Mouse (Mus musculus) urinary bladder, adult 2 months (tissue): ENCODE measurements around the gene Fbxo46. TPM values are rescaled to one million over a fixed set of nuclear protein-coding genes. Genes with fewer than 3 reads are reported as not detected.
"Not testable (repeated sequence)": the region's sequence is repeated elsewhere in the genome, so short reads cannot be mapped to it uniquely, and the experiment has no call there.

ENCODE experiments used
- DNase-seq: peaks from one replicate; pipeline ENCODE4 v3.0.0; 2022; ENCODE audit warnings: low spot score
- polyA plus RNA-seq: library from polyadenylated mRNA; depleted of rRNA; stranded (reverse); fragments of >200 nt; gene quantifications from 2 replicates; pipeline ENCODE4 v1.2.3, GENCODE M21; 2012; rRNA removed

The Fbxo46 gene
- 7.2 and 7.7 TPM in 2 replicates for polyA plus RNA-seq

GRCm38 (mm10) chr7:19119631-19120429 lies at the start of gene Fbxo46:
Gene Fbxo46 (plus strand): TSS chr7:19119859.
- DNase-seq, result peak; percentile 81

DNA sequence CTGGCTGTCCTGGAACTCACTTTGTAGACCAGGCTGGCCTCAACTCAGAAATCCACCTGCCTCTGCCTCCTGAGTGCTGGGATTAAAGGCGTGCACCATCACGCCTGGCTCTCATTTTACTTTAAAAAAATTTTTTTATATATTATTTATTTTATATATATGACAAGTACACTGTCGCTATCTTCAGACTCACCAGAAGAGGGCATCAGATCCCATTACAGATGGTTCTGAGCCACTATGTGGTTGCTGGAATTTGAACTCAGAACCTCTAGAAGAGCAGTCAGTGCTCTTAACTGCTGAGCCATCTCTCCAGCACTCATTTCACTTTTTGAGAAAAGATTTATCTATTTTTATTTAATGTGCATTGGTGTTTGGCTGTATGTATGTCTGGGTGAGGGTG lies 48.6 kb upstream of the Fbxo46 start:
- not testable (repeated sequence) for DNase-seq

DNA sequence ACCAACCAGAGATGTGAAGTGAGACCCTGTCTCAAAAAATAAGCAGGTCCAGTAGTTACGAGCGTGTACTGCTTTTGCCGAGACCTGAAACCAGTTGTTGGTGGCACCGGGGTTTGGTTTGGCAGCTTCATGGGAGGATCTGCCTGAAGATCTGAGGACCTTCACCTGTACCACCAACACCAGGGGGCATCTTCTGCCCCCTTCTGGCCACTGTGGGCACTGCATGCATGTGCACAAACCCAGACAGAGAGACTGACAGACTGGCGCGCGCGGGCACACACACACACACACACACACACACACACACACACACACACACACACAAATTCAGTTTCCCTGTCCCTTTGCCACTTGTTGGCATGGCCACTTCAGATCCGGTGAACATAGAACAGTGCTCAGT lies 46.2 kb upstream of the Fbxo46 start:
- DNase-seq, result no peak

DNA sequence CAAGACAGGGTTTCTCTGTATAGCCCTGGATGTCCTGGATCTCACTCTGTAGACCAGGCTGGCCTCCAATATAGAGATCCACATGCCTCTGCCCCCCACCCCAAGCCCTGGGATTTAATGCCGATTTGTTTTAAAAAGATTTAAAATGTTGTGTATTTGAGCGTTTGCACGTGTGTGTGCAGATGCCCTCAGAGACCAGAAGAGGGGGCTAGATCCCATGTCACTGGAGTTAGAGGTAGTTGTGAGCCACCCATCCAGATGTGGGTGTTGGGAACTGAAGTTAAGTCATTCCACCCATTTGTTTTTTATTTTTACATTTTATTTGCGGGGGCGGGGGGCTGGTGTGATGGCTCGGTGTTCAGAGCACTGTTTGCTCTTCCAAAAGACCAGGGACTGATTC lies 45.2 kb upstream of the Fbxo46 start:
- no peak for DNase-seq

DNA sequence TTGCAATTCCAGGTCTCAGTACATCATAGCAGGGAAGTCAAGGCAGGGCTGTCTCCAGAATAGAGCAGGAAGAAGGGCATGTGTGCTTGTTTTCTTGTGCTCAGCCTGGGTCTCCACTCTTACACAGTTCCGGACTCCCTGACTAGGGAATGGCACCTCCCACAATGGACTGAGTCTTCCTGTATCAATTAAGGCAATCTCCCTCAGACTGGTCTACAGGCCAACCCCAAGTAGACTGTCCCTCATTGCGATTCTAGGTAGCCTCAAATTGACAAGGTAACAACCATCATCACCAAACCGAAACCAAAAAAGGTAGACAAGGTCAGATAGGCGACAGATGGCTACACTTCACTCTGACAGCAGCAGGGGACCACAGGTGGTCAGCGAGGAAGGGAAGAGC lies 44.4 kb upstream of the Fbxo46 start:
- DNase-seq, result no peak

GRCm38 (mm10) chr7:19075723-19076585 lies 43.7 kb upstream of the Fbxo46 start, which contains the start of gene Dmwd:
Gene Dmwd (plus strand): TSS chr7:19076227.
- peak; percentile 72 for DNase-seq

DNA sequence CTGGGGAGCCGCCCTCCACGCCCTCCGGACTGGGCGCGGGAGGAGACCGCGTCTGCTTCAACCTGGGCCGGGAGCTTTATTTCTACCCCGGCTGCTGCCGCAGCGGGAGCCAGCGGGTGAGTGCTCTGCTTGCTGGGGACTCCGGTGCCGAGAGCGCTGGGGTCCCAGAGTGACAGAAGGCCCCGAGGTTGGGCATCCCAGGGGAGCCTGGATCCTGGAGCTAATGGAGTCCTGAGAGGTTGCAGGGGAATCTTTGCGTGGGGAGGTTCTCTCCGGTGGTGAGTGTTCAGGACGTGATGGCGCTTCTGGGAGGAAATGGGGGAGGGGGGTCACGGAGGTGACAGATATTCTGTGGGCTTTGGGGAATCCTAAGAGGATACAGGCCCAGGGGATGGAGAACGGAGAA lies 43.1 kb upstream of the Fbxo46 start:
- no peak for DNase-seq

- no peak for DNase-seq
Measured at GRCm38 (mm10) chr7:19077761-19078160, 41.9 kb upstream of the Fbxo46 start.

GRCm38 (mm10) chr7:19078732-19079131 lies 40.9 kb upstream of the Fbxo46 start:
- no peak for DNase-seq

DNA sequence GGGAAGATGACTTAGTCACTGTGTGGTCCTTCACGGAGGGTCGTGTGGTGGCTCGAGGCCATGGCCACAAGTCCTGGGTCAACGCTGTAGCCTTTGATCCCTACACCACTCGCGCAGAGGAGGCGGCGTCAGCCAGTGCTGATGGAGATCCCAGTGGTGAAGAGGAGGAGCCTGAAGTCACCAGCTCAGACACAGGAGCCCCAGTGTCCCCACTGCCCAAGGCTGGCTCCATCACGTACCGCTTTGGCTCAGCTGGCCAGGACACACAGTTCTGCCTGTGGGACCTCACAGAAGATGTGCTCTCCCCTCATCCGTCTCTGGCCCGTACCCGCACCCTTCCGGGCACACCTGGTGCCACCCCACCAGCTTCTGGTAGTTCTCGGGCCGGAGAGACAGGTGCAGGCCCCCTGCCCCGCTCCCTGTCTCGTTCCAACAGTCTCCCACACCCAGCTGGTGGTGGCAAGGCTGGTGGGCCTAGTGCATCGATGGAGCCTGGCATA lies 39.2 kb upstream of the Fbxo46 start:
- no peak for DNase-seq

DNA sequence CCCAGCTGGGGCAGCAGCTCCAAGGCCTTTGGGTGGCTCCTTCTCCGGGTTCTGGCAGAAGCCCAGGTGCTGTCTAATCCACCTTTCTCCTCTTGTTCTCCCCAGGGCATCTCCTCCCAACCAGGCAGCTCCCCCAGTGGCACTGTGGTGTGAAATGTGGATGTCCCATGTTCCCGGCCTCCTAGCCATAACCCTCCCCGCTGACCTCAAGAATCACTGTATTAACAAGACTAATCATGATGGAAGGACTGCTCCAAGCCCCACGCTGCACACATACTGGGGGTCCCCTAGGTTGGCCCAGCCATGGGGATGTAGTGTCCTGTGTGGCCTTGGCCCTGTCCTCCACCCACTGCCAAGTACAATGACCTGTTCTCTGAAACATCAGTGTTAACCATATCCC lies 37.5 kb upstream of the Fbxo46 start:
- no peak for DNase-seq

- no peak for DNase-seq
Measured at GRCm38 (mm10) chr7:19083096-19083495, 36.6 kb upstream of the Fbxo46 start.

GRCm38 (mm10) chr7:19083701-19084100 lies 36.0 kb upstream of the Fbxo46 start, which contains the start of gene Dmpk:
Gene Dmpk (plus strand): TSS chr7:19083849.
- no peak for DNase-seq

DNA sequence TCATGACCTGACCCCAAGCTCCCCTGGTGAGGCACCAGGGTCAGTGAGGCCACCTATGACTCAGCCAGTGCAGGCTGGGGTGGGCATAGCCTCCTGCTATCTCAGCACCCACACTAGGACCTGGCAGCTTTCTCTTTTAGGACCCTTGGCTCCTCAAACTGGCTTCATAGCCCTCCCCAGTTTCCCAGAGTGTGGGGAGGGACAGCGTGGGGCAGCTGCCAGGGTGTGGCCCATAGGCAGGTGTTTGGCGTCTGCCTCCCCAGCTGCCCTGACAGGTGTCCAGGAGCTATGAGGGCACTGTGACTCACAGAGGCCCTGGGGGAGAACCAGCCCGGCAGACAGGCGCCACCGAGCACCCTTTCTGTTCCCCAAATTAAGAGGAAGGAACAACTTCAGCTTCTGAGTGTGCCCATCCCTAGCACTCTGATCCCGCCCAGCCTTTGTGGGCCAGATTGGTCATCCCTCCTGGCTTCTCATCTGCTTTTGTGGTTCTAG lies 35.3 kb upstream of the Fbxo46 start:
- no peak for DNase-seq

GRCm38 (mm10) chr7:19084921-19085473 lies 34.7 kb upstream of the Fbxo46 start:
- no peak for DNase-seq

DNA sequence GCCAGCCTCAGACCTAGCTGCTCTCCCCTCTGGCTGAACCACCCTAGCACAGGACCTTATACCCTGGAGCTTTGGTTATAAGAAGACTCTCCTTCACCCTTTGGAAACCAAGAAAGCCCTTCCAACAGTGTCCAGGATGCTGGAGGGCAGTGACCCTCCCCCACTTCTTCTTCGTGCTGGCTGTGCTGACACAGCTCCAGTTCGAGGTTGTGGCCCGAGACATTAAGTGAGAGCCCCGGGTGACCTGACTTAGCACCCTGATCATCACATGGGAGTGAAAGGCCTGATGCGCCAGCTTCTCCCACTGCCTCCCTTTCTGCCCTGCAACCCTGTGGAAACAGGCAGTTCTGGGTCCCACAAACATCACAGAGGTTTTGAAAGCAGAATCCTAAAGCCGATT lies 34.2 kb upstream of the Fbxo46 start:
- no peak for DNase-seq

DNA sequence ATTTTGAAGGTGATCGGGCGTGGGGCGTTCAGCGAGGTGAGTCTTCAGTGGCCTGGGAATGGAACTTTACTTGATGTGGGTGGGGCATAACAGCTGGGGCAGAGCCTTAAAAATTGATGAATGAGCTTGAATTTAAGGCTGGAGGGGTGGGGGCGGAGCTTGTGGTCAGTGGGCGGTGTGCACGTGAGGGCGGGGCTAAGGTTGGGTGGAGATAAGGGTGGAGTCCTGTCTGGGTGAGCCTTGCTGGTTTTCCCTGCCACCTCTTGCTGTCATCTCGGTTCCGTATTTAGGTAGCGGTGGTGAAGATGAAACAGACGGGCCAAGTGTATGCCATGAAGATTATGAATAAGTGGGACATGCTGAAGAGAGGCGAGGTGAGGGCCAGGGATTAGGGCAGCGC lies 33.6 kb upstream of the Fbxo46 start:
- no peak for DNase-seq

- no peak for DNase-seq
Measured at GRCm38 (mm10) chr7:19086760-19087159, 32.9 kb upstream of the Fbxo46 start.

DNA sequence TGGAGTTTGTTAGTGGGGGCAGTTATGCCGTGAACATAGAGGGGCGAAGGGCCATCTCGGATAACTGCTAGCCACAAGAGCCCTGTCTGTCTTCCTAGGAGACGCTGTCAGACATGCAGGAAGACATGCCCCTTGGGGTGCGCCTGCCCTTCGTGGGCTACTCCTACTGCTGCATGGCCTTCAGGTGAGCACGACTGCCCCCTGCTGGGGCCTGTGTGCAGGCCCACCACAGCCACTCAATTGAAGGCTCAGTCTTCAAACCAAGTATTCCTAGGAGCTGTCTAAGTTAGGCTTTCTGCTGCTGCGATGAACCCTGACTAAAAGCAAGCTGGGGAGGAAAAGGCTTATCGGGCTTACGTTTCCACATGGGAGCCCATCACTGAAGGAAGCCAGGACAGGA lies 30.8 kb upstream of the Fbxo46 start:
- no peak for DNase-seq

- DNase-seq, result no peak
Measured at GRCm38 (mm10) chr7:19091913-19092312, 27.7 kb upstream of the Fbxo46 start.

- no peak for DNase-seq
Measured at GRCm38 (mm10) chr7:19092381-19093173, 27.1 kb upstream of the Fbxo46 start.
